Mouse (Mus musculus) frontal cortex, postnatal 25 days (tissue): ENCODE data around the gene Zfp82.

ENCODE experiments used
- DNase-seq, 2 experiments: peaks; one replicate each; pipeline ENCODE4 v3.0.0; 2022; ENCODE audit warnings: low spot score in 2 of 2

Gene Zfp82

GRCm38 (mm10) chr7:30048126-30048525 is 24.6 kb downstream of the Zfp82 start:
- DNase-seq, result no peak

- no peak for DNase-seq
Measured at GRCm38 (mm10) chr7:30044354-30044753, 28.3 kb downstream of the Zfp82 start.

GRCm38 (mm10) chr7:30034331-30034730 is 38.4 kb downstream of the Zfp82 start:
- DNase-seq, result no peak

GRCm38 (mm10) chr7:30031379-30031778 is 41.3 kb downstream of the Zfp82 start:
- no peak for DNase-seq

- DNase-seq, result no peak
Measured at GRCm38 (mm10) chr7:30030677-30031076, 42.0 kb downstream of the Zfp82 start.

- DNase-seq, result no peak
Measured at GRCm38 (mm10) chr7:30028572-30028971, 44.1 kb downstream of the Zfp82 start.

GRCm38 (mm10) chr7:30027331-30027730 is 45.4 kb downstream of the Zfp82 start:
- DNase-seq, result no peak

- DNase-seq, result no peak
Measured at GRCm38 (mm10) chr7:30025358-30025757, 47.3 kb downstream of the Zfp82 start.

- no peak for DNase-seq
Measured at GRCm38 (mm10) chr7:30023800-30024199, 48.9 kb downstream of the Zfp82 start.

GRCm38 (mm10) chr7:30023324-30023723 is 49.4 kb downstream of the Zfp82 start:
- DNase-seq, result no peak

- no peak for DNase-seq
Measured at GRCm38 (mm10) chr7:30019543-30019942, 53.2 kb downstream of the Zfp82 start.

GRCm38 (mm10) chr7:30017226-30017625 is 55.5 kb downstream of the Zfp82 start:
- DNase-seq, result no peak

GRCm38 (mm10) chr7:30012956-30013363 is 59.7 kb downstream of the Zfp82 start:
- peak; percentile 27 to 31 for DNase-seq

GRCm38 (mm10) chr7:30010551-30011195 is 62.0 kb downstream of the Zfp82 start:
- DNase-seq, result no peak

- peak in 1 of 2 experiments; percentile 34 for DNase-seq
Measured at GRCm38 (mm10) chr7:30009321-30010085, 63.2 kb downstream of the Zfp82 start.

- DNase-seq, result no peak
Measured at GRCm38 (mm10) chr7:30008020-30008690, 64.5 kb downstream of the Zfp82 start.

- no peak for DNase-seq
Measured at GRCm38 (mm10) chr7:30007601-30008000, 65.1 kb downstream of the Zfp82 start.
